Mouse (Mus musculus) CH12.LX (cell line): ENCODE data around the gene Wdr59. TPM values are rescaled to one million over a fixed set of nuclear protein-coding genes. Genes with fewer than 3 reads are reported as not detected.

Experiments used
- DNase-seq: peaks from one replicate; pipeline ENCODE4 v3.0.0-alpha.2; 2013; ENCODE audit errors: extremely low read depth
- H3K27ac ChIP-seq: 2 replicates; pipeline ENCODE4 v1.5.1; 2012; ENCODE audit warnings: low read depth, mild to moderate bottlenecking, control low read depth, moderate library complexity; ENCODE audit not compliant: insufficient read depth
- H3K27me3 ChIP-seq: replicated peaks from 2 replicates; pipeline ENCODE3; 2012; ENCODE audit warnings: inconsistent platforms
- H3K36me3 ChIP-seq, 2 experiments: replicated peaks in 1 of 2; 2 replicates each; pipeline versions ENCODE3 to v1.6.1; 2012; ENCODE audit warnings: inconsistent platforms in 1 of 2, low read length in 1 of 2, mild to moderate bottlenecking in 1 of 2, mixed read lengths in 1 of 2, moderate library complexity in 1 of 2; ENCODE audit not compliant: control insufficient read depth in 1 of 2, insufficient read depth in 1 of 2
- H3K4me1 ChIP-seq, 2 experiments: 2 replicates each; pipeline ENCODE4 v1.6.1; 2012; ENCODE audit warnings: inconsistent platforms in 1 of 2, moderate library complexity in 1 of 2; ENCODE audit not compliant: insufficient read depth in 2 of 2, control insufficient read depth in 1 of 2
- H3K4me2 ChIP-seq: 2 replicates; pipeline ENCODE4 v1.6.1; 2012; ENCODE audit warnings: low read depth, mild to moderate bottlenecking, control low read depth; ENCODE audit not compliant: poor library complexity, insufficient read depth, severe bottlenecking
- H3K4me3 ChIP-seq, 3 experiments: fragments of 150-350 bp in 1 of 3; sonication (generic) in 1 of 3; replicated peaks in 1 of 3; 2 replicates each; pipeline versions ENCODE3 to v1.5.1; 2011 to 2012; ENCODE audit warnings: low read depth in 2 of 3, low read length in 2 of 3, mild to moderate bottlenecking in 2 of 3, moderate library complexity in 2 of 3, control low read depth in 1 of 3, improper control_type of control experiment in 1 of 3, inconsistent platforms in 1 of 3, mixed read lengths in 1 of 3; ENCODE audit not compliant: poor library complexity in 1 of 3
- H3K79me2 ChIP-seq: replicated peaks from 2 replicates; pipeline ENCODE4 v1.6.1; 2012; ENCODE audit warnings: mild to moderate bottlenecking, moderate library complexity; ENCODE audit not compliant: control insufficient read depth, poor library complexity, insufficient read depth, severe bottlenecking; ENCODE audit errors: extremely low read depth
- H3K9ac ChIP-seq: 2 replicates; pipeline ENCODE4 v1.6.1; 2012; ENCODE audit warnings: low read depth, mild to moderate bottlenecking, control low read depth, moderate library complexity; ENCODE audit not compliant: insufficient read depth
- H3K9me3 ChIP-seq: replicated peaks from 2 replicates; pipeline ENCODE3; 2012; ENCODE audit warnings: low read length, inconsistent platforms, mixed read lengths
- BHLHE40 ChIP-seq: IDR thresholded peaks from 2 replicates; pipeline ENCODE4 v1.6.1; 2011; ENCODE audit warnings: mild to moderate bottlenecking, low read depth, low read length, improper control_type of control experiment
- CHD1 ChIP-seq: IDR thresholded peaks from 2 replicates; pipeline ENCODE4 v1.6.1; 2012; ENCODE audit warnings: low read depth, low read length, improper control_type of control experiment, inconsistent platforms
- CHD2 ChIP-seq: IDR thresholded peaks from 2 replicates; pipeline ENCODE4 v1.6.1; 2011; ENCODE audit warnings: low read length, improper control_type of control experiment
- E2F4 ChIP-seq: IDR thresholded peaks from 2 replicates; pipeline ENCODE4 v1.6.1; 2011; ENCODE audit warnings: low read depth, low read length, improper control_type of control experiment; ENCODE audit not compliant: insufficient replicate concordance
- ELF1 ChIP-seq: IDR thresholded peaks from 2 replicates; pipeline ENCODE4 v1.6.1; 2014; ENCODE audit warnings: low read depth, mild to moderate bottlenecking, inconsistent platforms, low read length, improper control_type of control experiment
- ETS1 ChIP-seq: conservative IDR thresholded peaks from 2 replicates; pipeline ENCODE4 v1.6.1; 2012; ENCODE audit warnings: low read depth, mild to moderate bottlenecking, inconsistent platforms, low read length, improper control_type of control experiment, moderate library complexity
- HCFC1 ChIP-seq: IDR thresholded peaks from 2 replicates; pipeline ENCODE4 v1.6.1; 2012; ENCODE audit warnings: low read depth, mild to moderate bottlenecking, inconsistent platforms, low read length, improper control_type of control experiment
- KAT2A ChIP-seq: IDR thresholded peaks from 2 replicates; pipeline ENCODE4 v1.6.1; 2012; ENCODE audit warnings: low read length, improper control_type of control experiment, inconsistent platforms; ENCODE audit not compliant: insufficient replicate concordance
- MAFK ChIP-seq: IDR thresholded peaks from 2 replicates; pipeline ENCODE4 v1.6.1; 2011; ENCODE audit warnings: low read length, improper control_type of control experiment; ENCODE audit not compliant: insufficient replicate concordance
- MAX ChIP-seq: IDR thresholded peaks from 2 replicates; pipeline ENCODE4 v1.6.1; 2011; ENCODE audit warnings: low read length, improper control_type of control experiment
- MAZ ChIP-seq: IDR thresholded peaks from 2 replicates; pipeline ENCODE4 v1.6.1; 2012; ENCODE audit warnings: low read depth, mild to moderate bottlenecking, inconsistent platforms, low read length, improper control_type of control experiment, moderate library complexity
- MEF2A ChIP-seq: IDR thresholded peaks from 2 replicates; pipeline ENCODE4 v1.6.1; 2014; ENCODE audit warnings: low read depth, mild to moderate bottlenecking, inconsistent platforms, low read length, improper control_type of control experiment, borderline replicate concordance
- MYC ChIP-seq: IDR thresholded peaks from 2 replicates; pipeline ENCODE4 v1.6.1; 2011; ENCODE audit warnings: low read depth, mild to moderate bottlenecking, improper control_type of control experiment, low read length
- NRF1 ChIP-seq: IDR thresholded peaks from 2 replicates; pipeline ENCODE4 v1.6.1; 2014; ENCODE audit warnings: low read depth, mild to moderate bottlenecking, inconsistent platforms, low read length, improper control_type of control experiment, moderate library complexity
- PAX5 ChIP-seq: IDR thresholded peaks from 2 replicates; pipeline ENCODE4 v1.6.1; 2012; ENCODE audit warnings: low read length, inconsistent platforms, mixed read lengths
- POLR2A ChIP-seq: IDR thresholded peaks from 2 replicates; pipeline ENCODE4 v1.6.1; 2011; ENCODE audit warnings: low read depth, mild to moderate bottlenecking, improper control_type of control experiment, low read length
- POLR2AphosphoS2 ChIP-seq: IDR thresholded peaks from 2 replicates; pipeline ENCODE4 v1.6.1; 2011; ENCODE audit warnings: low read depth, low read length, improper control_type of control experiment
- SMC3 ChIP-seq: IDR thresholded peaks from 2 replicates; pipeline ENCODE4 v1.6.1; 2011; ENCODE audit warnings: low read depth, low read length, improper control_type of control experiment
- TBP ChIP-seq: conservative IDR thresholded peaks from 2 replicates; pipeline ENCODE4 v1.6.1; 2011; ENCODE audit warnings: low read depth, low read length, improper control_type of control experiment
- UBTF ChIP-seq: IDR thresholded peaks from 2 replicates; pipeline ENCODE4 v1.6.1; 2012; ENCODE audit warnings: low read depth, mild to moderate bottlenecking, inconsistent platforms, low read length, improper control_type of control experiment, moderate library complexity
- USF2 ChIP-seq: conservative IDR thresholded peaks from 2 replicates; pipeline ENCODE4 v1.6.1; 2011; ENCODE audit warnings: low read depth, low read length, improper control_type of control experiment
- ZKSCAN1 ChIP-seq: IDR thresholded peaks from 2 replicates; pipeline ENCODE4 v1.6.1; 2012; ENCODE audit warnings: low read depth, inconsistent platforms, low read length, improper control_type of control experiment, borderline replicate concordance
- ZMIZ1 ChIP-seq: IDR thresholded peaks from 2 replicates; pipeline ENCODE4 v1.6.1; 2012; ENCODE audit warnings: low read depth, mild to moderate bottlenecking, inconsistent platforms, low read length, improper control_type of control experiment
- dilution Hi-C: fragments of 300-500 bp; cut with MboI; formaldehyde crosslinking; loops from 2 replicates; pipeline ENCODE4 v1.14.3; 2020; ENCODE audit warnings: low sequenced_read_pairs; ENCODE audit not compliant: extremely low pct_unique_long_range_greater_than_20kb, extremely low pct_ligation_motif_present
- in situ Hi-C: fragments of 300-500 bp; cut with MboI; formaldehyde crosslinking; loops from 3 replicates; pipeline ENCODE4 v1.14.3; 2019; ENCODE audit warnings: low sequenced_read_pairs, low pct_ligation_motif_present, low pct_unique_long_range_greater_than_20kb, mixed read lengths
- polyA plus RNA-seq: library from polyadenylated mRNA; unstranded; fragments of >175 nt; gene quantifications from 2 replicates; pipeline ENCODE4 v1.2.1, GENCODE M21; 2012; ENCODE audit warnings: low read depth; ENCODE audit not compliant: insufficient read length
- total RNA-seq, 2 experiments: library from RNA; depleted of rRNA; stranded (reverse); fragments of 300-350 nt in 1 of 2; fragments of >200 nt in 1 of 2; gene quantifications; 2 replicates each; pipeline ENCODE4 v1.2.3; 2012 to 2014

Wdr59 gene
- total and polyA plus RNA-seq, 3 experiments, result 6.2 to 15.6 (median 8.1) TPM

DNA sequence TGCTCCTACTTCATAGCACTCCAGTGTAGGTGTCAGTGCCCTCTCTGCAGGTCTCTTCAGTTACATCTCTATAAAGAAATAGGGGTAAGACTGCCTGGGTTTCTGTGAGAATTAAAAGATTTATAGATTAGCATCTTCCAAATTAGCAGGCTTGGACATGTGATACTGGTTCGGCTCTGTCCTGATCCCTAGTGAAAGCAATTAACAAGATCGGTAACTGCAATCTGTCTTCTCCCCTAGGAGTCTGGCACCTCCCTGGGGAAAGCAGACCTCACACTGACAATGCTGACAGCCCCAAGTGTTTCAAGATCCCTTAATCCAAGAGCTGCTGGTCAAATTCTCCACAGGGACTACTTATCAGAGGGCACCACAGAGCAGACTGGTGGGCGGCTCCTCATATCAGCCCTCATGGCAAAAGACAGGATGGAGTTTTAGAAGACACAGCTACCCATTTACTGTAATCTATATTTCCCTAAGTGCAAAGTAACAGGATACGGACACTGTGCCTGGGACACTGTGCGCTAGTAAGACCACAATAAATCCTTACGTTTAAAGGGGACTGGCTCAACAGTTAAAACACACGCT, 5.3 kb downstream of the Wdr59 start:
- dilution Hi-C loops (no loop called here), in situ Hi-C loops (no loop called here)
- Histone ChIP-seq H3K4me1 (peaks cover 0 to 21% of the 10 kb centered on the region in 2 experiments; a peak in 2 of 4 replicates), H3K4me3 (no peak overlapping the region), H3K79me2 (peaks cover 7% of the 10 kb centered on the region), H3K9ac (no peak overlapping the region), H3K27me3 (no peaks in the 10 kb centered on the region), H3K36me3 (peaks cover 0 to 38% of the 10 kb centered on the region in 2 experiments), H3K4me2 (no peak overlapping the region), H3K9me3 (peaks cover 15% of the 10 kb centered on the region), H3K27ac (no peak overlapping the region)
- TF ChIP-seq ZMIZ1, result no peak
- TF ChIP-seq MYC, result no peak
- no peak for TF ChIP-seq CHD2
- no peak for TF ChIP-seq CHD1
- no peak for TF ChIP-seq E2F4
- no peak for TF ChIP-seq ZKSCAN1
- DNase-seq, result no peak

DNA sequence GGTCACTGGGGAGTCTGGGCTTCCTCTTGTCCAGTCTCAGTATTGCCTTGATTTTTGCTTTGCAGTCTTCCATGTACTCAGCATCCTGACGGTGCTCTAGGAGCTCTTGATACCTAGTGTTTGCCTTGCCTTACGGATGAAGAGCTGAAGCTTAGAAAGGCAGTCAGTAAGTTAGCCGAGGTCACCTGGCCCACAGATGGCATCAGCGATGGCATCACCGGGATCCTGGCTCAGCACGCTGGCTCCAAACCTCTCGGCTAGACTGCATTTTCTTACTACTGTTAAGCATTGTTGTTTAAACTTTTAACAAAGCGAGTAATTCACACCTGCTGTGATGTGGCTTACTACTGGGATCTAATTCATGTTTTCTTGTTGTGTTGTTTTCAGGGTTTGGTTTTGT, 8.4 kb downstream of the Wdr59 start:
- Histone ChIP-seq H3K9ac (no peak overlapping the region), H3K4me3 (no peak overlapping the region), H3K36me3 (peaks cover 0 to 40% of the 10 kb centered on the region in 2 experiments)
- no peak for DNase-seq
- TF ChIP-seq E2F4, result no peak
- TF ChIP-seq BHLHE40, result no peak
- no peak for TF ChIP-seq MEF2A
- no peak for TF ChIP-seq ETS1
- TF ChIP-seq MAX, result no peak
- no peak for TF ChIP-seq POLR2A
- no peak for TF ChIP-seq USF2
- no peak for TF ChIP-seq MAFK
- TF ChIP-seq MYC, result no peak
- TF ChIP-seq MAZ, result no peak
- TF ChIP-seq TBP, result no peak
- TF ChIP-seq POLR2AphosphoS2, result no peak
- TF ChIP-seq HCFC1, result no peak
- TF ChIP-seq UBTF, result no peak
- TF ChIP-seq KAT2A, result no peak
- no peak for TF ChIP-seq PAX5
- TF ChIP-seq ELF1, result no peak
- TF ChIP-seq SMC3, result no peak
- no peak for TF ChIP-seq NRF1
- TF ChIP-seq, all 38 proteins: peak for 0
- dilution Hi-C loops, result no loop called here
- Histone ChIP-seq H3K9me3 (peaks cover 10% of the 10 kb centered on the region), H3K27me3 (no peaks in the 10 kb centered on the region), H3K4me2 (no peak overlapping the region), H3K4me1 (peaks cover 0 to 9% of the 10 kb centered on the region in 2 experiments; a peak in 2 of 4 replicates), H3K27ac (no peak overlapping the region), H3K79me2 (no peaks in the 10 kb centered on the region; the same call in 1 of the 2 replicates)
- in situ Hi-C loops, result no loop called here
